13 mouse cellular contexts compared by ENCODE assay signal in genomic region chr2:172909463-172909862, GRCm38 (mm10). TPM values are rescaled to one million over a fixed set of nuclear protein-coding genes. Genes with fewer than 3 reads are reported as not detected.
DNase-seq lines count a peak whose midpoint lies in the region; ATAC-seq lines count a peak whose summit lies in the region.
"Had no signal": no experiment of that assay in that cellular context is flagged by ENCODE, and none has a peak within 500 bp of the region (broad histone marks: within the 10 kb centered on the region; RNA-seq: fewer than 3 reads in every experiment).

No protein-coding gene starts in this region.

- no peak overlapping the region for H3K4me2 ChIP-seq in heart, embryonic 15.5 days
- peak overlapping the region; percentile 18; the same call in 1 of the 2 replicates for H3K4me2 ChIP-seq in embryonic facial prominence, embryonic 13.5 days
- H3K4me2 ChIP-seq in midbrain, embryonic 11.5 days, result no peak overlapping the region
- H3K4me2 ChIP-seq: lung, embryonic 15.5 days had no signal

- H3K36me3 ChIP-seq in heart, embryonic 15.5 days, result no peaks in the 10 kb centered on the region
- peaks cover 19% of the 10 kb centered on the region for H3K36me3 ChIP-seq in embryonic facial prominence, embryonic 13.5 days
- H3K36me3 ChIP-seq in midbrain, embryonic 11.5 days (ENCODE audit: control insufficient read depth, insufficient read depth, low read length), result no peaks in the 10 kb centered on the region
- H3K36me3 ChIP-seq: lung, embryonic 15.5 days had no signal

- H3K4me3 ChIP-seq in heart, embryonic 15.5 days, result no peak overlapping the region
- H3K4me3 ChIP-seq in embryonic facial prominence, embryonic 13.5 days, result no peak overlapping the region
- H3K4me3 ChIP-seq in midbrain, embryonic 11.5 days (ENCODE audit: low read depth, low read length), result no peak overlapping the region
- H3K4me3 ChIP-seq: lung, embryonic 15.5 days had no signal

- no peaks in the 10 kb centered on the region for H3K27me3 ChIP-seq in heart, embryonic 15.5 days
- no peaks in the 10 kb centered on the region; the same call in 1 of the 2 replicates for H3K27me3 ChIP-seq in embryonic facial prominence, embryonic 13.5 days
- H3K27me3 ChIP-seq in midbrain, embryonic 11.5 days (ENCODE audit: control insufficient read depth, insufficient read depth, low read length), result no peaks in the 10 kb centered on the region
- H3K27me3 ChIP-seq: lung, embryonic 15.5 days had no signal

- intact Hi-C loops in heart, postnatal 10 days (cut with DNase I), result no loop called here

- H3K9me3 ChIP-seq in heart, embryonic 15.5 days (replicated peaks), result no peaks in the 10 kb centered on the region
- H3K9me3 ChIP-seq in embryonic facial prominence, embryonic 13.5 days, result no peaks in the 10 kb centered on the region
- H3K9me3 ChIP-seq in midbrain, embryonic 11.5 days (ENCODE audit: control insufficient read depth, low read length), result no peaks in the 10 kb centered on the region
- H3K9me3 ChIP-seq: lung, embryonic 15.5 days had no signal

- WGBS in heart, embryonic 15.5 days, result 46% methylated on average over 6 of the region's 6 CpGs
- 30% methylated on average over 6 of the region's 6 CpGs for WGBS in embryonic facial prominence, embryonic 13.5 days
- 56% methylated on average over 6 of the region's 6 CpGs for WGBS in midbrain, embryonic 11.5 days

- H3K27ac ChIP-seq in heart, embryonic 15.5 days, result 0 out of 2 replicates have a peak overlapping the region, but pooled peaks have one; percentile 8
- peak overlapping the region; percentile 48; the same call in 1 of the 2 replicates for H3K27ac ChIP-seq in embryonic facial prominence, embryonic 13.5 days
- no peak overlapping the region; the same call in 1 of the 2 replicates for H3K27ac ChIP-seq in midbrain, embryonic 11.5 days (ENCODE audit: low read depth, low read length)
- H3K27ac ChIP-seq: lung, embryonic 15.5 days had no signal

- DNase-seq in heart, postnatal 10 days, result no peak
- peak; percentile 60 for DNase-seq in Muller cell, postnatal 12 days (ENCODE audit: inconsistent ontology term)
- DNase-seq in midbrain, embryonic 11.5 days (ENCODE audit: low spot score, missing footprints), result no peak
- no peak for DNase-seq in ovary, postnatal 14 days (ENCODE audit: low spot score)
- DNase-seq in adrenal gland, adult 18-20 months (ENCODE audit: low spot score in 2 of 2), result no peak
- DNase-seq: cerebellum, adult 9-11 months; thymus, postnatal 14 days had no signal

- ATAC-seq in heart, embryonic 15.5 days (replicated peaks; ENCODE audit: insufficient number of reproducible peaks, insufficient read depth, low FRiP score, low read depth), result no peak
- no peak for ATAC-seq in embryonic facial prominence, embryonic 13.5 days (ENCODE audit: insufficient number of reproducible peaks, insufficient read depth, low FRiP score, low TSS enrichment, low read depth)
- peak; percentile 33; the same call in 1 of the 2 replicates for ATAC-seq in midbrain, embryonic 11.5 days (ENCODE audit: low FRiP score)
- ATAC-seq: CD4-positive, CD25-positive, alpha-beta regulatory T cell, adult 4 months had no signal

- H3K9ac ChIP-seq in heart, embryonic 15.5 days, result no peak overlapping the region
- H3K9ac ChIP-seq in embryonic facial prominence, embryonic 13.5 days, result no peak overlapping the region
- H3K9ac ChIP-seq in midbrain, embryonic 11.5 days (ENCODE audit: low read length), result no peak overlapping the region
- H3K9ac ChIP-seq: lung, embryonic 15.5 days had no signal

- peaks cover 75% of the 10 kb centered on the region for H3K4me1 ChIP-seq in heart, embryonic 15.5 days (replicated peaks)
- H3K4me1 ChIP-seq in embryonic facial prominence, embryonic 13.5 days, result peaks cover 62% of the 10 kb centered on the region
- H3K4me1 ChIP-seq in midbrain, embryonic 11.5 days (ENCODE audit: control insufficient read depth, insufficient read depth, low read length), result peaks cover 11% of the 10 kb centered on the region; the same call in 1 of the 2 replicates

RNA-seq across cellular contexts. Expression of gene Bmp7, which starts 30.7 kb away (rescaled TPM):
- 31.3 and 35.1 TPM in 2 replicates for polyA plus RNA-seq in heart, embryonic 15.5 days (2015; fragmentation: Nextera tagmentation; extraction: Ambion mirVana)
- total RNA-seq in heart, postnatal 10 days (2021), result 1 to 10 TPM; 4.0 to 4.6 TPM
- polyA plus RNA-seq in embryonic facial prominence, embryonic 13.5 days (2015; fragmentation: Nextera tagmentation; extraction: Ambion mirVana), result 41.6 and 43.6 TPM in 2 replicates
- 17.3 and 20.2 TPM in 2 replicates for polyA plus RNA-seq in midbrain, embryonic 11.5 days (2014; fragmentation: Nextera tagmentation; extraction: Ambion mirVana)
- total RNA-seq in adrenal gland, adult 18-20 months (2021), result 10 to 100 TPM; 33.4 to 55.2 TPM
- total RNA-seq: granulocyte monocyte progenitor cell, adult 5-6 weeks; megakaryocyte-erythroid progenitor cell, adult 5-6 weeks had no signal
